Mouse (Mus musculus): Measurements from ENCODE around the gene Scg5.

The Scg5 gene

GRCm38 (mm10) chr2:113756924-113757524 is 71.9 kb downstream of the Scg5 start:
- DNase-seq (ENCODE audit: low spot score): no peak

- DNase-seq (ENCODE audit: low spot score): no peak
Observed at GRCm38 (mm10) chr2:113749721-113750120, 79.2 kb downstream of the Scg5 start.

GRCm38 (mm10) chr2:113749309-113749708 is 79.6 kb downstream of the Scg5 start:
- DNase-seq (ENCODE audit: low spot score): no peak

- DNase-seq (ENCODE audit: low spot score): no peak
Observed at GRCm38 (mm10) chr2:113728581-113728980, 100.3 kb downstream of the Scg5 start.
